Mouse (Mus musculus): ENCODE measurements around the gene Camsap2. TPM values are rescaled to one million over a fixed set of nuclear protein-coding genes. Genes with fewer than 3 reads are reported as not detected.

Camsap2 gene
- polyA plus RNA-seq, 1 experiment from 2014 or later, result 7.7 TPM

- H3K9me3 ChIP-seq (ENCODE audit: low read length), result no peaks in the 10 kb centered on the region
- H3K4me3 ChIP-seq (ENCODE audit: low read depth, low read length), result no peak overlapping the region
- no peak for TF ChIP-seq EP300 (IDR thresholded peaks at IDR 0.05)
- H3K4me1 ChIP-seq (ENCODE audit: insufficient read depth, low read depth, low read length), result no peaks in the 10 kb centered on the region
- 75% methylated on average over 10 of the region's 10 CpGs for WGBS
- H3K36me3 ChIP-seq (ENCODE audit: insufficient read depth, low read length), result no peaks in the 10 kb centered on the region
- ATAC-seq, result no peak
- no peaks in the 10 kb centered on the region for H3K27me3 ChIP-seq (replicated peaks; ENCODE audit: insufficient read depth, low read length)
- H3K27ac ChIP-seq (ENCODE audit: low read length), result no peak overlapping the region
- H3K4me2 ChIP-seq (replicated peaks; ENCODE audit: low read depth, low read length), result no peak overlapping the region
- no peak overlapping the region for H3K9ac ChIP-seq (replicated peaks; ENCODE audit: low read depth)
- no peak for DNase-seq (ENCODE audit: low spot score)
Measured at GRCm38 (mm10) chr1:136334743-136335142, 11.2 kb downstream of the Camsap2 start.

- Histone ChIP-seq H3K27me3 (replicated peaks; ENCODE audit: insufficient read depth, low read length) (no peaks in the 10 kb centered on the region), H3K27ac (ENCODE audit: low read length) (no peak overlapping the region), H3K9me3 (ENCODE audit: low read length) (no peaks in the 10 kb centered on the region), H3K4me2 (replicated peaks; ENCODE audit: low read depth, low read length) (no peak overlapping the region), H3K36me3 (ENCODE audit: insufficient read depth, low read length) (no peaks in the 10 kb centered on the region), H3K4me3 (ENCODE audit: low read depth, low read length) (no peak overlapping the region), H3K9ac (replicated peaks; ENCODE audit: low read depth) (no peak overlapping the region), H3K4me1 (ENCODE audit: insufficient read depth, low read depth, low read length) (no peaks in the 10 kb centered on the region)
- no peak for DNase-seq (ENCODE audit: low spot score)
- WGBS, result 87% methylated on average over 3 of the region's 3 CpGs
- TF ChIP-seq CTCF (IDR thresholded peaks at IDR 0.05) (no peak), EP300 (IDR thresholded peaks at IDR 0.05) (no peak)
- ATAC-seq, result no peak
Measured at GRCm38 (mm10) chr1:136333512-136333911, 12.4 kb downstream of the Camsap2 start.

- Histone ChIP-seq H3K27ac (ENCODE audit: low read length) (no peak overlapping the region), H3K9me3 (ENCODE audit: low read length) (no peaks in the 10 kb centered on the region), H3K36me3 (ENCODE audit: insufficient read depth, low read length) (no peaks in the 10 kb centered on the region), H3K4me3 (ENCODE audit: low read depth, low read length) (no peak overlapping the region), H3K4me1 (ENCODE audit: insufficient read depth, low read depth, low read length) (no peaks in the 10 kb centered on the region), H3K4me2 (replicated peaks; ENCODE audit: low read depth, low read length) (no peak overlapping the region), H3K27me3 (replicated peaks; ENCODE audit: insufficient read depth, low read length) (no peaks in the 10 kb centered on the region), H3K9ac (replicated peaks; ENCODE audit: low read depth) (no peak overlapping the region)
- ATAC-seq, result no peak
- no peak for TF ChIP-seq CTCF (IDR thresholded peaks at IDR 0.05)
- TF ChIP-seq EP300 (IDR thresholded peaks at IDR 0.05), result no peak
- WGBS, result 86% methylated on average over 7 of the region's 7 CpGs
- no peak for DNase-seq (ENCODE audit: low spot score)
Measured at GRCm38 (mm10) chr1:136333071-136333470, 12.8 kb downstream of the Camsap2 start.

GRCm38 (mm10) chr1:136331836-136332235 is 14.1 kb downstream of the Camsap2 start:
- H3K4me1 ChIP-seq (ENCODE audit: insufficient read depth, low read depth, low read length), result no peaks in the 10 kb centered on the region
- H3K4me2 ChIP-seq (replicated peaks; ENCODE audit: low read depth, low read length), result no peak overlapping the region
- ATAC-seq (no peak), DNase-seq (ENCODE audit: low spot score) (no peak)
- TF ChIP-seq CTCF (IDR thresholded peaks at IDR 0.05), result no peak
- no peak for TF ChIP-seq EP300 (IDR thresholded peaks at IDR 0.05)
- no peaks in the 10 kb centered on the region for H3K36me3 ChIP-seq (ENCODE audit: insufficient read depth, low read length)
- H3K27me3 ChIP-seq (replicated peaks; ENCODE audit: insufficient read depth, low read length), result no peaks in the 10 kb centered on the region
- no peak overlapping the region for H3K9ac ChIP-seq (replicated peaks; ENCODE audit: low read depth)
- no peaks in the 10 kb centered on the region for H3K9me3 ChIP-seq (ENCODE audit: low read length)
- no peak overlapping the region for H3K27ac ChIP-seq (ENCODE audit: low read length)
- no peak overlapping the region for H3K4me3 ChIP-seq (ENCODE audit: low read depth, low read length)
- WGBS, result 81% methylated on average over 4 of the region's 4 CpGs

GRCm38 (mm10) chr1:136329426-136329825 is 16.5 kb downstream of the Camsap2 start:
- Histone ChIP-seq H3K27me3 (replicated peaks; ENCODE audit: insufficient read depth, low read length) (no peaks in the 10 kb centered on the region), H3K27ac (ENCODE audit: low read length) (no peak overlapping the region), H3K36me3 (ENCODE audit: insufficient read depth, low read length) (no peaks in the 10 kb centered on the region), H3K4me3 (ENCODE audit: low read depth, low read length) (no peak overlapping the region), H3K4me2 (replicated peaks; ENCODE audit: low read depth, low read length) (no peak overlapping the region), H3K4me1 (ENCODE audit: insufficient read depth, low read depth, low read length) (peaks cover 6% of the 10 kb centered on the region; the same call in 1 of the 2 replicates), H3K9me3 (ENCODE audit: low read length) (no peaks in the 10 kb centered on the region), H3K9ac (replicated peaks; ENCODE audit: low read depth) (no peak overlapping the region)
- DNase-seq (ENCODE audit: low spot score), result no peak
- TF ChIP-seq EP300 (IDR thresholded peaks at IDR 0.05), result no peak
- TF ChIP-seq CTCF (IDR thresholded peaks at IDR 0.05), result no peak
- 86% methylated on average over 4 of the region's 4 CpGs for WGBS
- no peak for ATAC-seq

- ATAC-seq, result no peak
- H3K27ac ChIP-seq (ENCODE audit: low read length), result no peak overlapping the region
- no peaks in the 10 kb centered on the region for H3K36me3 ChIP-seq (ENCODE audit: insufficient read depth, low read length)
- H3K27me3 ChIP-seq (replicated peaks; ENCODE audit: insufficient read depth, low read length), result no peaks in the 10 kb centered on the region
- 73% methylated on average over 2 of the region's 2 CpGs for whole genome bisulfite sequencing
- DNase-seq (ENCODE audit: low spot score), result no peak
- no peaks in the 10 kb centered on the region for H3K9me3 ChIP-seq (ENCODE audit: low read length)
- no peak for TF ChIP-seq CTCF (IDR thresholded peaks at IDR 0.05)
- TF ChIP-seq EP300 (IDR thresholded peaks at IDR 0.05), result no peak
- no peak overlapping the region for H3K4me2 ChIP-seq (replicated peaks; ENCODE audit: low read depth, low read length)
- no peak overlapping the region for H3K9ac ChIP-seq (replicated peaks; ENCODE audit: low read depth)
- H3K4me1 ChIP-seq (ENCODE audit: insufficient read depth, low read depth, low read length), result peaks cover 6% of the 10 kb centered on the region; the same call in 1 of the 2 replicates
- H3K4me3 ChIP-seq (ENCODE audit: low read depth, low read length), result no peak overlapping the region
Measured at GRCm38 (mm10) chr1:136328640-136329039, 17.3 kb downstream of the Camsap2 start.

- ATAC-seq, result no peak
Measured at GRCm38 (mm10) chr1:136327638-136328037, 18.3 kb downstream of the Camsap2 start.

More at GRCm38 (mm10) chr1:136327638-136328037, 18.3 kb downstream of the Camsap2 start:
- no peak overlapping the region for H3K9ac ChIP-seq (replicated peaks; ENCODE audit: low read depth)
- H3K27me3 ChIP-seq (replicated peaks; ENCODE audit: insufficient read depth, low read length), result no peaks in the 10 kb centered on the region
- DNase-seq (ENCODE audit: low spot score), result no peak
- H3K4me1 ChIP-seq (ENCODE audit: insufficient read depth, low read depth, low read length), result peaks cover 6% of the 10 kb centered on the region; the same call in 1 of the 2 replicates
- 79% methylated on average over 3 of the region's 3 CpGs for WGBS
- H3K4me2 ChIP-seq (replicated peaks; ENCODE audit: low read depth, low read length), result no peak overlapping the region
- no peak overlapping the region for H3K27ac ChIP-seq (ENCODE audit: low read length)
- no peak overlapping the region for H3K4me3 ChIP-seq (ENCODE audit: low read depth, low read length)
- H3K36me3 ChIP-seq (ENCODE audit: insufficient read depth, low read length), result no peaks in the 10 kb centered on the region; the same call in 1 of the 2 replicates
- no peak for TF ChIP-seq CTCF (IDR thresholded peaks at IDR 0.05)
- TF ChIP-seq EP300 (IDR thresholded peaks at IDR 0.05), result no peak
- no peaks in the 10 kb centered on the region for H3K9me3 ChIP-seq (ENCODE audit: low read length)
